Mouse (Mus musculus) hindbrain, embryonic 10.5 days (tissue): ENCODE results near the gene Atf3. TPM values are rescaled to one million over a fixed set of nuclear protein-coding genes. Genes with fewer than 3 reads are reported as not detected.

Experiments used
- DNase-seq: peaks from one replicate; pipeline ENCODE4 v3.0.0-alpha.2; 2017; ENCODE audit warnings: low spot score
- H3K27ac ChIP-seq: fragments of 300-500 bp; sonication (generic); 2 replicates; pipeline ENCODE4 v1.5.1; 2016; ENCODE audit warnings: mild to moderate bottlenecking, moderate library complexity
- H3K27me3 ChIP-seq: fragments of 300-500 bp; sonication (generic); 2 replicates; pipeline ENCODE4 v1.6.1; 2016; ENCODE audit warnings: mild to moderate bottlenecking; ENCODE audit not compliant: poor library complexity, insufficient read depth, severe bottlenecking
- H3K36me3 ChIP-seq: fragments of 300-500 bp; sonication (generic); 2 replicates; pipeline ENCODE4 v1.6.1; 2016; ENCODE audit warnings: mild to moderate bottlenecking, moderate library complexity
- H3K4me1 ChIP-seq: fragments of 300-500 bp; sonication (generic); replicated peaks from 2 replicates; pipeline ENCODE4 v1.6.1; 2016; ENCODE audit warnings: mild to moderate bottlenecking
- H3K4me3 ChIP-seq: fragments of 300-500 bp; sonication (generic); 2 replicates; pipeline ENCODE4 v1.5.1; 2016; ENCODE audit warnings: mild to moderate bottlenecking, moderate library complexity
- H3K9me3 ChIP-seq: fragments of 300-500 bp; sonication (generic); 2 replicates; pipeline ENCODE4 v1.6.1; 2016; ENCODE audit warnings: mild to moderate bottlenecking, moderate library complexity
- WGBS: fragments of 180-500 bp; shearing (Covaris S2); methylation state at CpG from one replicate; pipeline ENCODE4 v1.1.7; 2016; 5-methylcytosine and 5-hydroxymethylcytosine counted together
- polyA plus RNA-seq: library from polyadenylated mRNA; unstranded; fragments of >200 nt; fragmentation: Nextera tagmentation; extraction: Ambion mirVana; gene quantifications from 2 replicates; pipeline ENCODE4 v1.2.1, GENCODE M21; 2016

Gene Atf3
- polyA plus RNA-seq, 1 experiment from 2014 or later = 2.4 TPM

DNA sequence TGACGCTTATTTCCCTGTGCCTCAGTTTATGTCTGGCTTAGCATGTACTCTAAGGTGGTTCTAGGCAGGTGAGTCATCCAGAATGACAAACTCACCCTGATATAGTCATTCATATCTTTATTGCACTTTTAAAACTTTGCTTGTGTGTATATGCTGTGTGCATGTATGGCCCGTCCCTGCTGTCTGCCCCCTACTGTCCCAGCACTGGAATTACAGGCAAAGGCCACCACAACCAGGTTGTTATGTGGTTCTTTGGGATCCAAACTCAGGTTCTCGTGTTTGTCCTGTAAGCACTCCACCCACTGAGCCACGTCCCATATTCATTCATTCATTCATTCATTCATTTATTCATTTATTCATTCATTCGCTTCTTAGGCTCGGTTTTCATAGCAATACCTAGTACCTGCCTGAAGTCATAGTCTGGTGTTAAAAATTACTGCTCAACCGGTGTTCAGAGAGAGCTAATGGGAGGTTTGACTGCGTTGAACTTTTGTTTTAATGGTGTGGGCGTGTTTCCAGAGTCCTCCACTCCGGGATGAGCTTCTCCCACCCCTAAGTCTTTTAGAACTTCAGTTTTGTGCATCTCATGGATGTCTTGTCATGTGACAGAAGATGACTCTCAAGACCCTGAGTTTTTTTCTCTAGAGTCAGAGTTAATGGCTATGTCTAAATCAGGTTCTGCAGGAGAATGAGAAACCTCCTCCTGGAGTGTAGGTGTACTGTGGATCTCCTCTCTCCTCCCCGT is 15.5 kb downstream of the Atf3 start:
- H3K36me3 ChIP-seq = no peaks in the 10 kb centered on the region
- DNase-seq = no peak
- WGBS = 81% methylated on average over 11 of the region's 11 CpGs
- H3K9me3 ChIP-seq = 0 out of 2 replicates have a peak, but pooled peaks cover 2% of the 10 kb centered on the region
- H3K27me3 ChIP-seq = no peaks in the 10 kb centered on the region
- no peak overlapping the region for H3K27ac ChIP-seq
- no peaks in the 10 kb centered on the region for H3K4me1 ChIP-seq
- H3K4me3 ChIP-seq = no peak overlapping the region

DNA sequence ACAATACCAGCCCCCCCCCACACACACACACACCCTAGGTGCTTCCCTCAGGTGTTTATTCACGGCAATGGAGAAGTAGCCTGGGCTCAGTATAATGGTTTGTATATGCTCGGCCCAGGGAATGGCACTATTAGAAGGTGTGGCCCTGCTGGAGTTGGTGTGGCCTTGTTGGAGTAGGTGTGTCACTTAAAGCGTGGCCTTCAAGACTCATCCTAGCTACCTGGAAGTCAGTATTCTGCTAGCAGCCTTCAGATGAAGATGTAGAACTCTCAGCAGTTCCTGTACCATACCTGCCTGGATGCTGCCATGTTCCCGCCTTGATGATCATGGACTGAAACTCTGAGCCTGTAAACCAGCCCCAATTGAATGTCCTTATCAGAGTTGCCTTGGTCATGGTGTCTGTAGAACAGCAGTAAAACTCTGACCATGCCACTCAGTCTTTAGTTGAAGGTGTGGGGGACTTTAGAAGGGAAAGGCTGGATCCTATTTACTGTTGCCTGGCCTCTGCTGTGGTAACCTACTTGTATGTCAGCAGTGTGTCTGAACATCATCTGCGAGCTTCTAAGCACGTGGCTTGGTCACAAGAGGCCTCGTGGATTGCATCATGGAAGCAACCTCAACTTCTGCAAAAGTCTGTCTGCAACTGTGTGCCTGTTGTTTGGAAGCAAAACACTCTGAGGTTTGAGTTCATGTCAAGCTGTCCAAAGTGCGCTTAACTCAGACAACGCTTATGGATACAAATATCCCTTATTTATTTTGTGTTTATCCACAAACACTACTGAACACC is 16.8 kb downstream of the Atf3 start:
- Histone ChIP-seq H3K4me3 (no peak overlapping the region), H3K27ac (no peak overlapping the region), H3K36me3 (no peaks in the 10 kb centered on the region), H3K4me1 (no peaks in the 10 kb centered on the region), H3K27me3 (no peaks in the 10 kb centered on the region), H3K9me3 (0 out of 2 replicates have a peak, but pooled peaks cover 2% of the 10 kb centered on the region)
- WGBS = 92% methylated on average over 9 of the region's 9 CpGs
- no peak for DNase-seq

DNA sequence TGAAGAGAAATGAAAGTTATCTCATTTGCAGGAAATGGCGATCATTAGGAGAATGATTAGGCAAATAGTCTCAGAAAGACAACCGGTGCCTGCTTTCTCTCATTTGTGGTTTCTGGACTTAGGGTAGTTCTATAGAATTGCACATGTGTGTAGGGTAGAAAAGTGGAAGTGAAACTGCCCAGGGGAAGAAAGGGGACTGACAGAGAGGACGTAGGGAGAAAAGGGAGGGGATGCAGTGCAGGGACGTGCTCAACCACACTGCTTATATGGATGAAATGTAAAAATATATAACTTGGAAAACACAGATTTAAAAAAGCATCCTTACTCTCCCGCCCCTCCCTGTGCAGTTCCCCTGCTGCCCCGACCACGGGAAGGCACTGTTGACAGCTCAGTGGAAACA is 19.9 kb downstream of the Atf3 start:
- 80% methylated on average over 7 of the region's 7 CpGs for WGBS

DNA sequence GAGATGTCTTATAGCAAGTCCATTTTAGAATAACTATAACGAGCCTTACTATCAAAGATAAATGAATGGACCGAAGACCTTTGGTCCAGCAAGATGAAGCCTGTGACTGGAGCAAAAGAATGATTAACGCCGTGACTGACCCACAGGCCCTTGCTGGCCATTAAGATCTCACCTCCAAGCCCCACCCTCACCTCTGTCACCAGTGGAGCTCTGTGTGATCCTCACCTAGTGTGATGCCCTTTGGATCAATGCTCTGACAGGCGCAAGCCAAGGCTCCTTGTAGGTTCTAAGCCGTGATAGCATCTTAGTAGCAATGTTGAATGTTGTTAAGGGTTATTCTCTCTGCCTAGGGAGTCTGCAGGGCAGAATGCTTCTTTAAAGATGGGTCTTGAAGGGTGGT is 21.8 kb downstream of the Atf3 start:
- Histone ChIP-seq H3K27me3 (peaks cover 8% of the 10 kb centered on the region), H3K4me3 (no peak overlapping the region), H3K27ac (no peak overlapping the region), H3K9me3 (no peaks in the 10 kb centered on the region), H3K36me3 (no peaks in the 10 kb centered on the region), H3K4me1 (no peaks in the 10 kb centered on the region)
- no peak for DNase-seq
- whole genome bisulfite sequencing = 91% methylated on average over 6 of the region's 6 CpGs

More for the DNA sequence above, 19.9 kb downstream of the Atf3 start:
- no peaks in the 10 kb centered on the region for H3K36me3 ChIP-seq
- DNase-seq = no peak
- no peak overlapping the region for H3K27ac ChIP-seq
- no peaks in the 10 kb centered on the region for H3K4me1 ChIP-seq
- H3K4me3 ChIP-seq = no peak overlapping the region
- H3K27me3 ChIP-seq = 0 out of 2 replicates have a peak, but pooled peaks cover under 1% of the 10 kb centered on the region
- H3K9me3 ChIP-seq = 0 out of 2 replicates have a peak, but pooled peaks cover 2% of the 10 kb centered on the region

DNA sequence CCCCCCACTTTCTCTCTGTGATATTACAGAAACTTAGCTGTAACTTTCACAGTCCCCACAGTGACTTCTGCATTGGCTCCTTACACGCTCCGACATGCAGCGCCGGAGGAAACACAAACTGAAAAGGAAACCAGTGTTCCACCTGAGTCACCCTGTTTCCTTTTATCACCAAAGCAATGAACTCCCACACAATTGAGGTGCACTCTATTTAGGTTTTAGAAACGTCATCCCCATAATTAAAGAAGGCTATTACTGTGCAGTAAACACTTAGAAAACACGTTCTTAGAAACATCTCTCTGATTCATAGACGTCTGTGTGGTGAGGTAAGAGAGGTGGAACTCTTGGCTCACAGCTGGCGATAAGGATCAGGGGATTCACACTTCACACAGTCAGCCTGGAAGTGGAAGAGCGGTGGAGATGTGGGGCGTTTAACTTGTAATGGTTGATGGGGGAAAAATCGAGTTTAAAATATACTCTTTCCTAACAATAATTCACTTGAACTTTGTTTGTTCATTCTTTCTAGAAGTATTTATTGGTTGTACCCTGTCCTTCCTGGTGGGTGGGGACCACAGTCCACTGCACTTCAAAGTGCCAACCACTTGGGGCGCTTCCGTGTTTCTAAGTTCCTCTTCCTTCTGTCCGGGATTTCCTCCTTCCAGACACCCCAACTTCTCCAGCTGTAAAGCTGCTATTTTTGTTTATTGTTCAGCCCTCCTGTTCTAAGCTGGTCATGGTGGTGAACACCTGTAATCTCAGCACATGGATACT is 24.0 kb downstream of the Atf3 start:
- no peak overlapping the region for H3K4me3 ChIP-seq
- no peaks in the 10 kb centered on the region for H3K36me3 ChIP-seq
- WGBS = 55% methylated on average over 14 of the region's 14 CpGs
- DNase-seq = no peak
- peaks cover 27% of the 10 kb centered on the region for H3K27me3 ChIP-seq
- no peaks in the 10 kb centered on the region for H3K4me1 ChIP-seq
- no peak overlapping the region for H3K27ac ChIP-seq
- no peaks in the 10 kb centered on the region for H3K9me3 ChIP-seq

DNA sequence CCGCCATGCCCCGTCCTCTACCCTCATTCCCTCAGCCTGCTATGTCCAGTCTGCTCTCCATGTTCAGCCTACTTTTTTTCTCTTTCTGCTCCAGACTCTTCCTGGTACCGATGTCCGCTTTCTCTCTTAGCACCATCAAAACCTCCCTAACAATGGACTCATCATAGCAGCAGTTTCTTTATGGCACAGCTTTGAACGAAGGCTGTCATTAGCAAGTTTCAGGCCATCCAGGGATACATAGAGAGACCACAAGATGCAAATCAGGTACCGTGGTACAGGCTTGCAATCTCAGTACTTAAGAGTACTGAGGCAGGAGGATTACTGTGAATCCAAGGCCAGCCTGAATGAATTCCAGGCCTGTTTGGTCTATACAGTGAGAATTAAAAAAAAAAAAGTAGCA is 25.1 kb downstream of the Atf3 start:
- Histone ChIP-seq H3K36me3 (no peaks in the 10 kb centered on the region), H3K27me3 (peaks cover 38% of the 10 kb centered on the region), H3K9me3 (no peaks in the 10 kb centered on the region), H3K4me1 (no peaks in the 10 kb centered on the region), H3K4me3 (no peak overlapping the region), H3K27ac (no peak overlapping the region)
- 87% methylated on average over 6 of the region's 6 CpGs for WGBS
- no peak for DNase-seq

DNA sequence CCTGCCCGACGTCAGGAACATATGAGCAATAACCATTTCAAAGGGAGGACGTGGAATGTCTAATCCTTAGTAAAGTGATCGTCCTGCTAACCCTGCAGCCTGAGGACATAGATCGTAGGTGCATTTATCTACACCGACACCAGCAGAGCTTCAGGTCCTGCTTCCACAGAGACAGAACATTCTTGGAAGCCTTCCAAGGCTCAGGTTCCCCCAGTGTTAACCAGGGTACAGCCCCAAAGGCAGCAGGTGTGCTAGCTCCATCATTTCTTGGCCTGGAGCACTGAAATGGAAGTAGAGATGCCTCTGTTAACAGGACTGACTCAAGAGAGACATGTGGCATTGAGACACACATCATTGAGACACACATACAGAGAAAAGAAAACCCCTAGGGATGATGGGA is 25.6 kb downstream of the Atf3 start:
- 77% methylated on average over 6 of the region's 6 CpGs for WGBS
- H3K27ac ChIP-seq = no peak overlapping the region
- DNase-seq = no peak

DNA sequence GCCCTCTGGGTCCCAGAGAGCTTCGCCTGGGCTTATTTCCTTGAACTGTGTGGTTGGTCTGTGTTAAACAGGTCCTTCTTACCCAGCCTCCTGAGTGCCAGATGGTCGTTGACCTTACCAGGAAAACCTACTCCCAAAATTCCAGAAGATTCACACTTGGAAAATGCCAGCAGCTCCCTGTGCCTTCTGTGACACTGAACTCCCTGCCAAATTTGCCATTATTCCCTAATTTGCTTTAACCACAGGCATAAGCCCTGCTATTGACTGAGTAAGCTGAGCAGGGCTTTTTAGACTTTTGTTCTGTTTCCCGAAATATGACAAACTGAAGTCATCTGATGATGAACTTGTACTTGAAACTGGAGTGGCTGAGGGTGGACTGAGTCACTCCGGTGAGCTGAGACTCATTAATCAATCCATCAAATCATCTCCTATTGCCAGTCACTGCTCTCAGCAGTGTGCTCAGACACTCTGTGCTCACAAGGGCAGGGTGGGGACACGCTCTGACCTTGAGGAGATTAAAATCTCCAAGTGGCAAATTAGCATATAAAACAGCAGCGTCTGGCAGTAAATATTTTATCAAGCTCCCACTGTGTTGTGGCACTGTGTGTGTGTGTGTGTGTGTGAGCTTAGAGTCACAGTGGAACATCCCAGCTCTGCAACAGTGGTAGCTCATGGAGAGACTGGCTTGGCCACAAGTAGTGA is 28.0 kb downstream of the Atf3 start:
- Histone ChIP-seq H3K9me3 (no peaks in the 10 kb centered on the region), H3K36me3 (no peaks in the 10 kb centered on the region), H3K27me3 (peaks cover 67% of the 10 kb centered on the region), H3K4me3 (no peak overlapping the region), H3K27ac (no peak overlapping the region), H3K4me1 (peaks cover 21% of the 10 kb centered on the region)
- 53% methylated on average over 6 of the region's 6 CpGs for WGBS
- DNase-seq = no peak

More for the DNA sequence above, 25.6 kb downstream of the Atf3 start:
- Histone ChIP-seq H3K9me3 (no peaks in the 10 kb centered on the region), H3K4me1 (no peaks in the 10 kb centered on the region), H3K4me3 (no peak overlapping the region), H3K36me3 (no peaks in the 10 kb centered on the region), H3K27me3 (peaks cover 43% of the 10 kb centered on the region)

DNA sequence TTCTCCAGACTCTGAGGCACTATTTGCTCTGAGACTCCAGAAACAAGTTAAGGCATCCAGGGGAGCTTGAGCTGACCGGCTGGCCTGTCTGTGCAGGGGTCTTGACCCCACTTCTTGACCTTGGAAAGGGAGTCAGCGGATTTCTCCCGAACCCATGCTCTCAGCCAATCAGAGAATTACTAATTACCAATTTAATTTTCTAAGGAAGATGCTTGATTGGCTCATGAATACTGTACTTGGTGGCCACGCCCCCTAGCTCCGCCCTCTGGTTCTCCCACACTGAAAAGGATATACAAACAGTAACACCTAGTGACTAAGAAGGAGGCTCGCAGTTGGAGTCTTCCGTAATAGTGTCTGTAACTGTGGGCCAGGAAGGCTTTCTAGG is 31.5 kb downstream of the Atf3 start:
- Histone ChIP-seq H3K4me3 (peak overlapping the region; percentile 56; the same call in 1 of the 2 replicates), H3K27ac (no peak overlapping the region), H3K27me3 (peaks cover 94% of the 10 kb centered on the region), H3K4me1 (peaks cover 55% of the 10 kb centered on the region), H3K36me3 (no peaks in the 10 kb centered on the region), H3K9me3 (no peaks in the 10 kb centered on the region)
- 5% methylated on average over 7 of the region's 7 CpGs for WGBS
- DNase-seq = peak; percentile 35

DNA sequence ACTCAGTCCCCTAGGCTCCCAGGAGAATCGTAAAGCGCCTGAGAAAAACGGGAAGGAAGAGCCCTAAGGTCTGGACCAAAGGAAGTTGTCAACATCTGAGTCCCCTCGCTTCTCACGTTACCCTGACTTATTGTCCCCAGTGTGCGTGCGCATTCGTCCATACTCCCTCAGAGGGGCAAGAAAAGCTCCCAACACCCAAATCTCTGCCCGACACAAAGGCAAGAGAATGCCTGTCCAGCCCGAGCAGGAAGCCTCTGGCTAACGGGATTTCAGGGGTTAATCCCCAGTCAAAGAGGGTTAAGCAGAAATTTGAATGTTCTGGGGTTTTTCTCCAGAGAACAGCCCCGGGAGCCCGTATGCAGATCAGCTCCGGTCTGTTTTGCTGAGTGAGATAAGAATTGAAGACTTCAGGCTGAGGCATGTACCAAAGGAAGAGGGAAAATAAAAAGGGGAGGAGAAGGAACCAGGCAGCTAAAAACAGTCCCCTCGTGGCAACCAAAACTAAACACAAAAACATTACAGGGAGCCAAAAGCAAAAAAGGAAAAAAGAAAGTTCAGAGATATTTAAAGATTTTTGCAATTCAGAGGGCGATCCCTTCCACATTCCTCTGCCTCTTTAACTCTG is 32.0 kb downstream of the Atf3 start:
- no peaks in the 10 kb centered on the region for H3K9me3 ChIP-seq
- H3K27me3 ChIP-seq = peaks cover 98% of the 10 kb centered on the region
- peak; percentile 53 for DNase-seq
- no peak overlapping the region for H3K27ac ChIP-seq
- H3K4me1 ChIP-seq = peaks cover 58% of the 10 kb centered on the region
- H3K4me3 ChIP-seq = peak overlapping the region; percentile 56
- under 1% methylated on average over 16 of the region's 16 CpGs for WGBS
- no peaks in the 10 kb centered on the region for H3K36me3 ChIP-seq

DNA sequence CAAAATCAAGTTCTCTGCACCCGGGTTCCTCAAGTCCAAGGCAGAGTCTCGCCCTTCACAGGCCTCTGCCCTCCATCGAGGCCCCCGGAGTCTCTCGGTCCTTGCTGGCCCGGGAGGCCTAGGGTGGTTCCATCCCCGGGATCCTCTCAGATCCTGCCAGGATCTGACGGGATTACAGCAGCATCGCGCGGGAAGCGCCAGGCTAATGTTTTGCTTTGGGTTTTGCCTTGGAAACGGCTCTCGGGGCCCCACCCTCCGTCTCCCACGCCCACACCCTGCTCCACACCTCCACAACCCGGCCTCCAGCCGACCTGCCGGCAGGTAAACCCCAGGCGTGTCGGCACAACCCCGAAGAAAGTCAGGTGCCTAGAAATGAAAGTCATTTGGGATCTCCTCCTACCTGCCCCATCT is 33.0 kb downstream of the Atf3 start:
- Histone ChIP-seq H3K27ac (no peak overlapping the region), H3K36me3 (no peaks in the 10 kb centered on the region), H3K27me3 (peaks cover 98% of the 10 kb centered on the region), H3K9me3 (no peaks in the 10 kb centered on the region), H3K4me3 (peak overlapping the region; percentile 56), H3K4me1 (peaks cover 61% of the 10 kb centered on the region)
- DNase-seq = peak; percentile 42
- WGBS = under 1% methylated on average over 22 of the region's 22 CpGs
